Mouse (Mus musculus): Measurements from ENCODE around the gene Cd164l2. TPM values are rescaled to one million over a fixed set of nuclear protein-coding genes. Genes with fewer than 3 reads are reported as not detected.

Cd164l2 gene
- polyA plus RNA-seq, 1 experiment from 2014 or later = 2.3 TPM

GRCm38 (mm10) chr4:133233285-133233976, 21.5 kb downstream of the Cd164l2 start:
- Histone ChIP-seq H3K27me3 (peaks cover 9% of the 10 kb centered on the region), H3K9ac (no peak overlapping the region), H3K4me1 (0 out of 2 replicates have a peak, but pooled peaks cover 4% of the 10 kb centered on the region), H3K4me2 (replicated peaks) (no peak overlapping the region), H3K9me3 (replicated peaks) (no peaks in the 10 kb centered on the region), H3K4me3 (no peak overlapping the region), H3K36me3 (no peaks in the 10 kb centered on the region), H3K27ac (no peak overlapping the region)
- 50% methylated on average over 10 of the region's 10 CpGs for WGBS
- ATAC-seq (ENCODE audit: low FRiP score) = no peak

- ATAC-seq (ENCODE audit: low FRiP score) = no peak
- Histone ChIP-seq H3K9ac (no peak overlapping the region), H3K4me3 (no peak overlapping the region), H3K4me1 (0 out of 2 replicates have a peak, but pooled peaks cover 3% of the 10 kb centered on the region), H3K27ac (no peak overlapping the region), H3K9me3 (replicated peaks) (no peaks in the 10 kb centered on the region), H3K4me2 (replicated peaks) (no peak overlapping the region), H3K36me3 (no peaks in the 10 kb centered on the region), H3K27me3 (peaks cover 19% of the 10 kb centered on the region)
- 59% methylated on average over 5 of the region's 5 CpGs for WGBS
Observed at GRCm38 (mm10) chr4:133234771-133235170, 22.8 kb downstream of the Cd164l2 start.

DNA sequence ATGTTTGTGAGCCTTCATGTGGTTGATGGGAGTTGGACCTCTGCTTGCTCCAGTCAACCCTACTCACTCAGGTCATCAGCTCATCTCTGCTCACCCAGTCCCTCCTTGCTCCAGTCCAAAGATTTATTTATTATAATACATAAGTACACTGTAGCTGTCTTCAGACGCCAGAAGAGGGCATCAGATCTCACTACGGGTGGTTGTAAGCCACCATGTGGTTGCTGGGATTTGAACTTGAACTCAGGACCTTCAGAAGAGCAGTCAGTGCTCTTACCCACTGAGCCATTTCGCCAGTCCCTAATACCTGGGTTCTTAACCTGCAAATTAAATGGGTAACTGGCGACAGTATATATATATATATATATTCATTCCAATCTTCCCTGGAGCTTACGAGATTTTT, 23.5 kb downstream of the Cd164l2 start:
- Histone ChIP-seq H3K4me2 (replicated peaks) (no peak overlapping the region), H3K4me3 (no peak overlapping the region), H3K27ac (no peak overlapping the region), H3K9ac (no peak overlapping the region), H3K36me3 (no peaks in the 10 kb centered on the region), H3K9me3 (replicated peaks) (no peaks in the 10 kb centered on the region), H3K4me1 (peaks cover 1% of the 10 kb centered on the region), H3K27me3 (peaks cover 26% of the 10 kb centered on the region)
- no peak for ATAC-seq (ENCODE audit: low FRiP score)
- 77% methylated on average over 5 of the region's 5 CpGs for WGBS

GRCm38 (mm10) chr4:133237911-133238310, 26.0 kb downstream of the Cd164l2 start:
- Histone ChIP-seq H3K9me3 (replicated peaks) (no peaks in the 10 kb centered on the region), H3K27ac (no peak overlapping the region), H3K36me3 (no peaks in the 10 kb centered on the region), H3K4me3 (no peak overlapping the region), H3K27me3 (peaks cover 51% of the 10 kb centered on the region), H3K4me2 (replicated peaks) (no peak overlapping the region), H3K9ac (no peak overlapping the region), H3K4me1 (peaks cover 9% of the 10 kb centered on the region)
- WGBS = 84% methylated on average over 4 of the region's 4 CpGs
- no peak for ATAC-seq (ENCODE audit: low FRiP score)

DNA sequence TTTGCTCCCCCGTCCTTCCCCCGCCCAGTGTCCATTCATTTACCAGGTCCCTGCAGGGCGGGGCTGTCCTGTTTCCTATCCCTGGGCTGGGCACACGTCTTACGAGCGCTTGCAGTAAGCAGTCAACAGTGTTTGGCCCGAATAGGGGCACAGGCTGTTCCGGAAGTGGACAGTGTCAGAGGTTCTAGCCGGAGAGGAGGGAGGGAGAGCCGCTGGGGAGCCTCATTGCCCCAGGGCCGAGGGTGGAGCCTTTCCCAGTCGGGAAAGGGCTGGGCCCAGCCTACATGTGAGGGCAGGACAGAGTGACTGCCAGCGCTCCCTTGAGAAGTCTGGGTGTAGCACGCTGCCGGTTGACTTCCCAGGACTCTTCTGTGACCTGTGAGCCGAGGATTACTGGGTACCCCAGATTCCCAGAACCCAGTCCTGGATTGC, 28.6 kb downstream of the Cd164l2 start, which contains the start of gene Map3k6:
Map3k6 (plus strand) TSS at position 329 of the 432 bp plus-strand sequence.
- Histone ChIP-seq H3K27me3 (peaks cover 70% of the 10 kb centered on the region), H3K9ac (peak within 1 kb of the TSS; percentile 60), H3K9me3 (replicated peaks) (no peaks in the 10 kb centered on the region), H3K27ac (no peak within 1 kb of the TSS), H3K4me1 (peaks cover 12% of the 10 kb centered on the region), H3K4me2 (replicated peaks) (peak within 1 kb of the TSS; percentile 82), H3K4me3 (peak within 1 kb of the TSS; percentile 46), H3K36me3 (no peaks in the 10 kb centered on the region)
- 6% methylated on average over 16 of the region's 16 CpGs for WGBS
- peak; percentile 20; the same call in 1 of the 2 replicates for ATAC-seq (ENCODE audit: low FRiP score)

DNA sequence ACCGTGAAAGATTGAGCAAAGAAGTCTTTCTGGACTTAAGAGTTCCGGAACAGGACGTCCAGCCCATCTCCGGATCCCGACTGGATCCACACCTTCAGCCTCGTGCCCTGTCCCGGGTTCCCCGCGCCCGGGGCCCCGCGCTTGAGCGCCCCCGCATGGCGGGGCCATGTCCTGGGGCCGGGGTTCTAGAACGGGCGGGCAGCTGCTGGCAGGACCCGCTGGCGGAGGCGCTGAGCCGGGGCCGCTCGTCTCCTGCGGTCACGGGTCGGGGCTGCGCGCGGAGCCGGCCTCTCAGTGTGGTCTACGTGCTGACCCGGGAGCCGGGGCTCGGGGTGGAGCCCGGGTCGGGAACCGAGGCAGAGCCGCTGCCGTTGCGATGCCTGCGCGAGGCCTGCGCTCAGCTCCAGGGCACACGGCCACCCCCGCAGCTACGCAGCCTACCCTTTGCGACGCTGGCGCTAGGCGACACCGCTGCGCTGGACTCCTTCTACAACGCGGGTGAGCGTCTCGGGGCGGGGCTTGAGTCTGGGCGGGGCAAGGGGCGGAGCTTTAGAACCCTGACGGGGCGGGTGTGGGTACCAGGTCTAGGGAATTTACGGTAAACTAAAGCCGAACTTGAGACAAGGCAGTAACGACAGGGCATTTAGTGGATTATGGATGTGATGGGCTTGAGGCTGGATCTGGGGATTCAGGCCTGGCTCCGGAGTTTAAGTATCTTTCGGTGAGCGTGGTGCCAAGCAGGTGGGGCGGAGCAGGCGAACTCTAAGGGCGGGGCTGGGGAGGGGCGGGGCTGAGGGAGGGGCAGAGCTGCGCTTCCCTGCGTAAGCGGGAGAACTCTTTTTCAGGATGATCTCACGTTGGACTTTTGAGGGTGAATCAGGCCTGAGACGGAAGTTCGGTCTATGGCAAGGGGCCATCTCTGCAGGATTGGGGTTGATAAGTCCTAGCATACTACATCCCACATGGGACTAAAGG, 29.3 kb downstream of the Cd164l2 start:
- H3K4me3 ChIP-seq = peak overlapping the region; percentile 46
- H3K27ac ChIP-seq = no peak overlapping the region
- 0% methylated on average over 74 of the region's 78 CpGs for WGBS
- H3K36me3 ChIP-seq = no peaks in the 10 kb centered on the region
- peaks cover 77% of the 10 kb centered on the region for H3K27me3 ChIP-seq
- peak overlapping the region; percentile 60 for H3K9ac ChIP-seq
- ATAC-seq (ENCODE audit: low FRiP score) = peak; percentile 89
- peak overlapping the region; percentile 82 for H3K4me2 ChIP-seq (replicated peaks)
- peaks cover 12% of the 10 kb centered on the region for H3K4me1 ChIP-seq
- H3K9me3 ChIP-seq (replicated peaks) = no peaks in the 10 kb centered on the region

- H3K27ac ChIP-seq = no peak overlapping the region
- no peak for ATAC-seq (ENCODE audit: low FRiP score)
- H3K27me3 ChIP-seq = peaks cover 83% of the 10 kb centered on the region
- no peaks in the 10 kb centered on the region for H3K9me3 ChIP-seq (replicated peaks)
- no peaks in the 10 kb centered on the region for H3K36me3 ChIP-seq
- peak overlapping the region; percentile 82 for H3K4me2 ChIP-seq (replicated peaks)
- H3K4me3 ChIP-seq = peak overlapping the region; percentile 46
- H3K4me1 ChIP-seq = peaks cover 12% of the 10 kb centered on the region
- H3K9ac ChIP-seq = no peak overlapping the region
- 31% methylated on average over 11 of the region's 11 CpGs for WGBS
Observed at GRCm38 (mm10) chr4:133241910-133242309, 30.0 kb downstream of the Cd164l2 start.

DNA sequence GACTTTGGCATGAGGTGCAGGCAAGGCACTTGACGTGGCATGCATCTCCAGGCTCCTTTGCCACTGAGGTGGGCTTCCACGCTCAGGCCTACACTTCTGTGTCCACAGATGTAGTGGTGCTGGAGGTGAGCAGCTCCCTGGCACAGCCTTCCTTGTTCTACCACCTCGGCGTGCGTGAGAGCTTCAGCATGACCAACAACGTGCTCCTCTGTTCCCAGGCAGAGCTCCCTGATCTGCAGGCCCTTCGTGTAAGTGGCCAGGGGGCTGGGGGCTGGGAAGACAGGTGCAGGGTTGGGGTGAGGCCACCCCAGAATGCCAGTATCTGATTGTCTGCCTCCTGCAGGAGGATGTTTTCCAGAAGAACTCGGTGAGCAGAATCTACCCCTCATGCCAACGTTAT, 30.8 kb downstream of the Cd164l2 start:
- Histone ChIP-seq H3K27me3 (peaks cover 89% of the 10 kb centered on the region), H3K4me3 (no peak overlapping the region)
- 51% methylated on average over 9 of the region's 9 CpGs for whole genome bisulfite sequencing

DNA sequence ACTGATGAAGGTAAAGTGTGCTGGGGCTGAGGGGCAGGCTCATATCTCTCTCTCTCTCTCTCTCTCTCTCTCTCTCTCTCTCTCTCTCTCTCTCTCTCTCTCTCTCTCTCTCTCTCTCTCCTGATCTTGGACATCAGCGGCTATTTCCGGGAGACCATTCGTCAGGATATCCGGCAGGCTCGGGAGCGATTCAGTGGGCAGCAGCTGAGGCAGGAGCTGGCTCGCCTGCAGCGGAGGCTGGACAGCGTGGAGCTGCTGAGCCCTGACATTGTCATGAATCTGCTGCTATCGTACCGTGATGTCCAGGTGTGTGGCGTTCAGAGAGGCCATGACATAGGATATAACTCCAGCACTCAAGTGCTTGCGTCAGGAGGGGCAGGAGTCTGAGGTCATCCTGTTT, 31.6 kb downstream of the Cd164l2 start:
- Histone ChIP-seq H3K27me3 (peaks cover 98% of the 10 kb centered on the region), H3K9ac (no peak overlapping the region), H3K4me2 (replicated peaks) (no peak overlapping the region), H3K36me3 (no peaks in the 10 kb centered on the region), H3K4me3 (no peak overlapping the region), H3K4me1 (peaks cover 12% of the 10 kb centered on the region), H3K27ac (no peak overlapping the region), H3K9me3 (replicated peaks) (no peaks in the 10 kb centered on the region)
- no peak for ATAC-seq (ENCODE audit: low FRiP score)
- WGBS = 51% methylated on average over 13 of the region's 13 CpGs

More for the DNA sequence above, 30.8 kb downstream of the Cd164l2 start:
- ATAC-seq (ENCODE audit: low FRiP score) = no peak
- Histone ChIP-seq H3K9me3 (replicated peaks) (no peaks in the 10 kb centered on the region), H3K27ac (no peak overlapping the region), H3K9ac (no peak overlapping the region), H3K36me3 (no peaks in the 10 kb centered on the region), H3K4me2 (replicated peaks) (no peak overlapping the region), H3K4me1 (peaks cover 12% of the 10 kb centered on the region)

DNA sequence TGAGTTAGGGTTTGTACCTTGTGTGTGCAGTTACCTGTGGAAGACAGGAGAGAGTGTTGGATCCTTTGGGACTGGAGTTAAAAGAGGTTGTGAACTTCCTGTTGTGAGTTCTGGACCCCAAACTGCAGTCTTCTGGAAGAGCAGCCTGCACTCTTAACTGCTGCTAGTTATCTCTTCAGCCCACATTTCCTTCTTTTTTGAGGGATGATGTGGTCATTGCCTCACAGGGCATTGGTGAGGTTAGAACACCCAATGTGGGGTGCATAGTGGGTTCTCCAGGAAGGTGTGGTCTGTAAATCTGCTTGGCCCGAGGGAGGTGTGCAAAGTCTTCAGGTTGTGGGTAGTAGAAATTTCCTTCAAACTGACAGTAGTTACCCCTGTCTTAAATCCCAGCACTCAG, 32.4 kb downstream of the Cd164l2 start:
- Histone ChIP-seq H3K4me2 (replicated peaks) (no peak overlapping the region), H3K4me3 (no peak overlapping the region), H3K9me3 (replicated peaks) (no peaks in the 10 kb centered on the region), H3K27ac (no peak overlapping the region), H3K27me3 (peaks cover 97% of the 10 kb centered on the region), H3K9ac (no peak overlapping the region), H3K36me3 (no peaks in the 10 kb centered on the region), H3K4me1 (peaks cover 12% of the 10 kb centered on the region)
- 84% methylated on average over 1 of the region's 1 CpGs for WGBS
- ATAC-seq (ENCODE audit: low FRiP score) = no peak

GRCm38 (mm10) chr4:133247072-133247471, 35.1 kb downstream of the Cd164l2 start:
- Histone ChIP-seq H3K27ac (no peak overlapping the region), H3K4me2 (replicated peaks) (no peak overlapping the region), H3K27me3 (peaks cover 97% of the 10 kb centered on the region), H3K9me3 (replicated peaks) (no peaks in the 10 kb centered on the region), H3K4me3 (no peak overlapping the region), H3K4me1 (peaks cover 18% of the 10 kb centered on the region), H3K9ac (no peak overlapping the region), H3K36me3 (no peaks in the 10 kb centered on the region)
- 28% methylated on average over 15 of the region's 15 CpGs for WGBS
- no peak for ATAC-seq (ENCODE audit: low FRiP score)

GRCm38 (mm10) chr4:133247806-133248449, 36.0 kb downstream of the Cd164l2 start:
- Histone ChIP-seq H3K9ac (no peak overlapping the region), H3K9me3 (replicated peaks) (no peaks in the 10 kb centered on the region), H3K4me1 (peaks cover 18% of the 10 kb centered on the region), H3K4me3 (no peak overlapping the region), H3K27ac (no peak overlapping the region), H3K27me3 (peaks cover 97% of the 10 kb centered on the region), H3K36me3 (no peaks in the 10 kb centered on the region), H3K4me2 (replicated peaks) (no peak overlapping the region)
- WGBS = 78% methylated on average over 13 of the region's 13 CpGs
- no peak for ATAC-seq (ENCODE audit: low FRiP score)
